Comparison of ENCODE assay signal across 1 mouse cellular context in genomic region chr11:61504713-61505257, GRCm38 (mm10).
TF ChIP-seq lines count a peak whose summit lies in the region.

B9d1 (plus strand) TSS chr11:61505144.

TF ChIP-seq in MEL, 35 proteins besides CTCF, POLR2A, EP300 and RAD21 (continued from another document):
- TF ChIP-seq SMC3 (IDR thresholded peaks at IDR 0.05; ENCODE audit: low read depth, low read length) (peak; percentile 92), ELF1 (IDR thresholded peaks at IDR 0.05; ENCODE audit: low read depth, low read length) (peak; percentile 83), RCOR1 (IDR thresholded peaks at IDR 0.05; ENCODE audit: low read depth, low read length) (no peak), ZMIZ1 (IDR thresholded peaks at IDR 0.05; ENCODE audit: low read depth, low read length) (no peak), ETS1 (IDR thresholded peaks at IDR 0.05; ENCODE audit: low read depth, low read length) (peak; percentile 35; the same call in 1 of the 2 replicates)
